Mouse (Mus musculus) hindbrain, postnatal 0 days (tissue): ENCODE data around the gene Polh. TPM values are rescaled to one million over a fixed set of nuclear protein-coding genes. Genes with fewer than 3 reads are reported as not detected.

Experiments used
- ATAC-seq: fragments of 200-750 bp; cut with Nextera tagmentation; 2 replicates; pipeline ENCODE4 v1.8.0; 2017; ENCODE audit warnings: mild to moderate bottlenecking, moderate TSS enrichment, moderate library complexity
- DNase-seq: peaks from one replicate; pipeline ENCODE4 v3.0.0-alpha.2; 2015; ENCODE audit warnings: low spot score
- H3K27ac ChIP-seq: fragments of 300-500 bp; sonication (generic); 2 replicates; pipeline ENCODE4 v1.5.1; 2014; ENCODE audit warnings: mild to moderate bottlenecking
- H3K27me3 ChIP-seq: fragments of 300-500 bp; sonication (generic); 2 replicates; pipeline ENCODE4 v1.6.1; 2014; ENCODE audit warnings: low read length, mixed read lengths; ENCODE audit not compliant: insufficient read depth
- H3K36me3 ChIP-seq: fragments of 300-500 bp; sonication (generic); 2 replicates; pipeline ENCODE4 v1.6.1; 2014; ENCODE audit warnings: low read length, mixed read lengths; ENCODE audit not compliant: insufficient read depth
- H3K4me1 ChIP-seq: fragments of 300-500 bp; sonication (generic); 2 replicates; pipeline ENCODE4 v1.6.1; 2014; ENCODE audit warnings: antibody characterized with exemption, low read length, mixed read lengths; ENCODE audit not compliant: insufficient read depth
- H3K4me2 ChIP-seq: fragments of 300-500 bp; sonication (generic); 2 replicates; pipeline ENCODE4 v1.6.1; 2014; ENCODE audit warnings: low read depth, mild to moderate bottlenecking, low read length, moderate library complexity, mixed read lengths
- H3K4me3 ChIP-seq: fragments of 300-500 bp; sonication (generic); 2 replicates; pipeline ENCODE4 v1.5.1; 2014; ENCODE audit warnings: low read length
- H3K9ac ChIP-seq: fragments of 300-500 bp; sonication (generic); replicated peaks from 2 replicates; pipeline ENCODE4 v1.6.1; 2014; ENCODE audit warnings: mild to moderate bottlenecking, low read length, moderate library complexity, mixed read lengths
- H3K9me3 ChIP-seq: fragments of 300-500 bp; sonication (generic); 2 replicates; pipeline ENCODE4 v1.6.1; 2016; ENCODE audit warnings: low read length, mixed read lengths
- CTCF ChIP-seq: IDR thresholded peaks from 2 replicates; pipeline ENCODE4 v1.5.1; 2016; ENCODE audit warnings: antibody characterized with exemption, control low read depth, low read depth
- WGBS: fragments of 180-500 bp; shearing (Covaris S2); extraction: QIAGEN DNeasy Blood & Tissue Kit; methylation state at CpG from one replicate; pipeline ENCODE4 v1.1.7; 2014; 5-methylcytosine and 5-hydroxymethylcytosine counted together
- polyA plus RNA-seq: library from polyadenylated mRNA; unstranded; fragments of >200 nt; fragmentation: Nextera tagmentation; extraction: Ambion mirVana; gene quantifications from 2 replicates; pipeline ENCODE4 v1.2.1, GENCODE M21; 2015
- total RNA-seq: library from RNA; depleted of rRNA; stranded (reverse); fragments of >200 nt; gene quantifications from 2 replicates; pipeline ENCODE4 v1.2.3, GENCODE M21; 2014

Gene Polh
- total and polyA plus RNA-seq, 2 experiments from 2014 or later: 4.7 to 9.7 TPM

DNA sequence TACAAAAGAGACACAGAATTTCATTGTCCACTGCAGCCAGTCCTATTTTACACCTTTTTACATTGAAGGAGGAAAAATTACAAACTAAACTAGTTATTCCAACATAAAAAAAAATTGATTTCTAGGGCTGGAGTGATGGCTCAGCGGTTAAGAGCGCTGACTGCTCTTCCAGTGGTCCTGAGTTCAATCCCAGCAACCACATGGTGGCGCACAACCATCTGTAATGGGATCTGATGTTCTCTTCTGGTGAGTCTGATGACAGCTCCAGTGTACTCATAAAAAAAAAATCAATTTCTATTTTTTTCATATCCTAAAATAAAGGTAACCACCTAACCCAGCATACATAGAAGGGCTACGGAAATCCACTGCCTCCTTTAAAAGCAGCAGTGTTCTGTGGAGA is 20.2 kb downstream of the Polh start:
- H3K9ac ChIP-seq: no peak overlapping the region
- no peak overlapping the region for H3K27ac ChIP-seq
- H3K9me3 ChIP-seq: no peaks in the 10 kb centered on the region
- H3K36me3 ChIP-seq: peaks cover 73% of the 10 kb centered on the region
- DNase-seq (no peak), ATAC-seq (no peak)
- no peak overlapping the region for H3K4me2 ChIP-seq
- 85% methylated on average over 4 of the region's 4 CpGs for WGBS
- TF ChIP-seq CTCF: peak; percentile 47
- H3K4me1 ChIP-seq: no peaks in the 10 kb centered on the region
- H3K27me3 ChIP-seq: no peaks in the 10 kb centered on the region
- H3K4me3 ChIP-seq: no peak overlapping the region

DNA sequence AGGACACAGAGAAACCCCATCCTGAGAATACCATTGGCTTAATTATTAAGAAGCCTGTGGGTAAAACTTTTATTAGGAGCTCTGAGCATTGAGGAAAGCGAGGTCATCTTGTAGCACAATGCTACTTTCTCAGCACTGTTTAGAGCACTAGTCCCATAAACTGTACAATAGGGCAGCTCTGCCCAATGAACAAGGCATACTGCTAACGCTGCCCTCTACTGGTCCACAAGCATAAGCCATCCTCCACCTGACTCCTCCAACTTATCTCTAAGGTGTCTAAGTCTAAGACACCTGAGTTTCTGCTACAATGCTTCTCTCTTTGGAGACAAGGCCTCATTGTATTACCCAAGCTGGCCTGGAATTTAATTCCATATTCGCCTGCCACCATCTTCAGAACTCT is 31.9 kb downstream of the Polh start:
- 77% methylated on average over 3 of the region's 3 CpGs for WGBS
- no peak overlapping the region for H3K4me3 ChIP-seq
- no peaks in the 10 kb centered on the region for H3K4me1 ChIP-seq
- no peak overlapping the region for H3K4me2 ChIP-seq
- H3K9ac ChIP-seq: no peak overlapping the region
- ATAC-seq: no peak
- peaks cover 38% of the 10 kb centered on the region for H3K36me3 ChIP-seq
- TF ChIP-seq CTCF: peak; percentile 72
- no peak overlapping the region for H3K27ac ChIP-seq
- no peaks in the 10 kb centered on the region for H3K9me3 ChIP-seq
- no peaks in the 10 kb centered on the region for H3K27me3 ChIP-seq
- peak; percentile 66 for DNase-seq

DNA sequence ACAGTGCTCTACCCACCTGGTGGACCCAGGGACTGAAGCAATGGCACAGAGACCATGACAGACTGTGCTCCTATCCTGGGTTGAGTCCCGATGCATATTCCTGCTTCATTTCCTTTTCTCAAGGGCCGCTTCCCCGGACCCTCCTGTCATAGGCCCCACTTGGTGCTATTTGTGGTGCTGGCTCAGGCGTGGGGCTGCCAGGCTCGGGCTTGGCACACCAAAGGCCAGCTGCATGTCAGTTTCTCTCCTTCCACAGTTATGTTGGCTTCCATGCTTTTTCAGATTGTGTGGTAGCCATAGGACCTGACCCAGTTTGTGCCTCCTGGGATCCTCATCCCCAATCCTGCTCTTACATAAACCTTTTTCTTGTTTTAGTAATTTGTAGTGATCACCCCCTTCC is 33.7 kb downstream of the Polh start:
- Histone ChIP-seq H3K36me3 (peaks cover 54% of the 10 kb centered on the region), H3K4me3 (no peak overlapping the region), H3K9ac (no peak overlapping the region), H3K4me2 (no peak overlapping the region), H3K27me3 (no peaks in the 10 kb centered on the region), H3K9me3 (no peaks in the 10 kb centered on the region), H3K27ac (no peak overlapping the region), H3K4me1 (no peaks in the 10 kb centered on the region)
- TF ChIP-seq CTCF: no peak
- no peak for DNase-seq
- ATAC-seq: no peak
- 91% methylated on average over 5 of the region's 5 CpGs for WGBS

DNA sequence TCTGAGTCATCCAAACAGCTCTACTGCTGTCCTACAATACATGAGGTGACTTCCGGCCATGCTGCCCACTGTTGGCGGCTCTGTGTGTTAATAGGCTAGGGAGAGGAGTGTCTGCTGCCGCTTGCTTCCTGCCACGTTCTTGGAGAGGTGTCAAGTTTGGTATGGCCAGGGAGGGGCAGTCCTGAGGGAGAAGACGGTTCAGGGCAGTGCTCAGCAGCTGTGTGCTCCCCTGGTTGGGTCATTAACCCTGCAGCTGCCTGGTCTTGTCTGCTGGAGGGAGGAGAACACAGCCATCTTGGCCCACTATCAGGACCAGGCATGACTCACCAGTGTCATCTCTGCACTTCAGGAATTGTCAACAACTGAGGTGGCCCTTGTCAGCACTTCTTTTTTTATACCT is 34.1 kb downstream of the Polh start:
- WGBS: 48% methylated on average over 5 of the region's 5 CpGs
- Histone ChIP-seq H3K9me3 (no peaks in the 10 kb centered on the region), H3K27ac (no peak overlapping the region), H3K27me3 (no peaks in the 10 kb centered on the region), H3K9ac (no peak overlapping the region), H3K4me1 (peaks cover under 1% of the 10 kb centered on the region; the same call in 1 of the 2 replicates), H3K4me3 (no peak overlapping the region), H3K4me2 (no peak overlapping the region), H3K36me3 (peaks cover 54% of the 10 kb centered on the region)
- DNase-seq (no peak), ATAC-seq (no peak)
- TF ChIP-seq CTCF: no peak

GRCm38 (mm10) chr17:46167014-46167413 is 35.4 kb downstream of the Polh start:
- H3K4me1 ChIP-seq: peaks cover 3% of the 10 kb centered on the region; the same call in 1 of the 2 replicates
- peak; percentile 30 for DNase-seq
- peak overlapping the region; percentile 28; the same call in 1 of the 2 replicates for H3K9ac ChIP-seq
- no peak overlapping the region for H3K4me2 ChIP-seq
- H3K27ac ChIP-seq: no peak overlapping the region
- no peak for ATAC-seq
- TF ChIP-seq CTCF: peak; percentile 61
- no peak overlapping the region for H3K4me3 ChIP-seq
- H3K27me3 ChIP-seq: no peaks in the 10 kb centered on the region
- 78% methylated on average over 11 of the region's 11 CpGs for WGBS
- H3K36me3 ChIP-seq: peaks cover 43% of the 10 kb centered on the region
- H3K9me3 ChIP-seq: no peaks in the 10 kb centered on the region

- Histone ChIP-seq H3K36me3 (peaks cover 43% of the 10 kb centered on the region), H3K27ac (no peak overlapping the region), H3K27me3 (no peaks in the 10 kb centered on the region), H3K4me1 (peaks cover 3% of the 10 kb centered on the region; the same call in 1 of the 2 replicates), H3K9ac (peak overlapping the region; percentile 28; the same call in 1 of the 2 replicates), H3K9me3 (no peaks in the 10 kb centered on the region), H3K4me2 (no peak overlapping the region), H3K4me3 (no peak overlapping the region)
- 81% methylated on average over 5 of the region's 5 CpGs for WGBS
- TF ChIP-seq CTCF: no peak
- ATAC-seq (no peak), DNase-seq (no peak)
Observed at GRCm38 (mm10) chr17:46166270-46166669, 36.2 kb downstream of the Polh start.

DNA sequence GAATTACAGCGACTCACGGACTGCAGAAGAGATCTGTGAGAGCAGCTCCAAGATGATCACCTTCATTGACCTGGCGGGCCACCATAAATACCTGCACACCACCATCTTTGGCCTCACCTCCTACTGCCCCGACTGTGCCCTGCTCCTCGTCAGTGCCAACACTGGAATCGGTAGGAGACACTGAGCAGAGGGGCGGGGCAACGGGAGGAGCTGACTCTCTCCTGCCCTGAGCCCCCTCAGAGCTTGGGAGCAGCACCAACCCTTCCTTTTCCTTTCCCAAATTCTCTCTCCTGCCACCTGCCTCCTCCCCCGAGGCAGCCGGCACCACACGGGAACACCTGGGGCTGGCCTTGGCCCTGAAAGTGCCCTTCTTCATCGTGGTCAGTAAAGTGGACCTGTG is 37.0 kb downstream of the Polh start:
- Histone ChIP-seq H3K4me2 (no peak overlapping the region), H3K4me3 (no peak overlapping the region), H3K27ac (no peak overlapping the region), H3K36me3 (peaks cover 43% of the 10 kb centered on the region), H3K27me3 (no peaks in the 10 kb centered on the region), H3K4me1 (peaks cover 3% of the 10 kb centered on the region; the same call in 1 of the 2 replicates), H3K9ac (no peak overlapping the region), H3K9me3 (no peaks in the 10 kb centered on the region)
- no peak for ATAC-seq
- WGBS: 88% methylated on average over 12 of the region's 12 CpGs
- DNase-seq: no peak
- TF ChIP-seq CTCF: no peak
